Mouse (Mus musculus): ENCODE data around the gene Rhbdf2. TPM values are rescaled to one million over a fixed set of nuclear protein-coding genes. Genes with fewer than 3 reads are reported as not detected.
A peak's percentile ranks its signal among the peaks of the same experiment; 100 is the strongest.
"Not testable (repeated sequence)": the region's sequence is repeated elsewhere in the genome, so short reads cannot be mapped to it uniquely, and the experiment has no call there.

Rhbdf2 gene
- polyA plus RNA-seq, 1 experiment from 2014 or later = 3.9 TPM

- WGBS = 3% methylated on average over 45 of the region's 45 CpGs
- Histone ChIP-seq H3K9me3 (ENCODE audit: control insufficient read depth, low read length) (no peaks in the 10 kb centered on the region), H3K9ac (ENCODE audit: low read length) (peak overlapping the region; percentile 94), H3K36me3 (ENCODE audit: control insufficient read depth, insufficient read depth, low read length) (peaks cover 23% of the 10 kb centered on the region; the same call in 1 of the 2 replicates), H3K4me1 (ENCODE audit: control insufficient read depth, insufficient read depth, low read length) (peaks cover 11% of the 10 kb centered on the region; the same call in 1 of the 2 replicates), H3K27me3 (ENCODE audit: control insufficient read depth, insufficient read depth, low read length) (no peaks in the 10 kb centered on the region), H3K4me2 (ENCODE audit: low read depth, severe bottlenecking) (peak overlapping the region; percentile 90), H3K4me3 (ENCODE audit: low read depth, low read length) (peak overlapping the region; percentile 82), H3K27ac (replicated peaks; ENCODE audit: low read depth, low read length) (no peak overlapping the region)
- ATAC-seq (ENCODE audit: insufficient number of reproducible peaks, low FRiP score, low TSS enrichment, low read depth) (peak; percentile 88), DNase-seq (ENCODE audit: low spot score) (peak; percentile 98)
Observed at GRCm38 (mm10) chr11:116671112-116671844, 44.5 kb upstream of the Rhbdf2 start.

GRCm38 (mm10) chr11:116670386-116670785 is 43.6 kb upstream of the Rhbdf2 start:
- Histone ChIP-seq H3K4me3 (ENCODE audit: low read depth, low read length) (no peak overlapping the region; the same call in 1 of the 2 replicates), H3K27ac (replicated peaks; ENCODE audit: low read depth, low read length) (no peak overlapping the region), H3K9ac (ENCODE audit: low read length) (no peak overlapping the region), H3K36me3 (ENCODE audit: control insufficient read depth, insufficient read depth, low read length) (peaks cover 18% of the 10 kb centered on the region; the same call in 1 of the 2 replicates), H3K27me3 (ENCODE audit: control insufficient read depth, insufficient read depth, low read length) (no peaks in the 10 kb centered on the region), H3K4me1 (ENCODE audit: control insufficient read depth, insufficient read depth, low read length) (peaks cover 11% of the 10 kb centered on the region; the same call in 1 of the 2 replicates), H3K9me3 (ENCODE audit: control insufficient read depth, low read length) (no peaks in the 10 kb centered on the region), H3K4me2 (ENCODE audit: low read depth, severe bottlenecking) (0 out of 2 replicates have a peak overlapping the region, but pooled peaks have one; percentile 13)
- 83% methylated on average over 7 of the region's 7 CpGs for WGBS
- DNase-seq (ENCODE audit: low spot score) (no peak), ATAC-seq (ENCODE audit: insufficient number of reproducible peaks, low FRiP score, low TSS enrichment, low read depth) (no peak)

DNA sequence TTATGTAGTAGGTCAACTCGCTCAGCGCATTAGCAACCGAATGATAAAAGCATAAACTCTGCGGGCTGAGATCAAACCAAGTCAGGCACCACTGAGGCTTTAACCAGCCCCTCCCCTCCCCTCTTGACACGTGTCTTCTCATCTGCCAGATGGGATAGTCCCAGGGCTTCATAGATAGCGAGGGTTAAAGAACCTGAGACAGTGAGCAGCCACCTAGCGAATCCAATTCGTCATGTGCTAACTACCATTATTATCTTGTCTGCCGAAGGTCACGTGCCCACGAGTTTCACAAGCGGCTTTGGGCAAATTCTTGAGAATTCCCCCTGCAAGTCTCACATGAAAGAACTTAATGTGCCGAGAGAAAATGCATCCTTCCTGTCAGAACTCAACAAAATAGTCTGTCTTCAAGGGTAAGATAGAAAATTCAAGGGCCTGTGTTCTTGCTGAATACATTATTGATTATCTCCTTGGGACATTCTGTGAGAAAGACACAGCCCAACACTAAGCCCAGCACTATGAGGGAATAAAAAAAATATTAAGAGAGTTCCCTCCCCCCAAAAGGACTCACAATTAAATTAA is 43.1 kb upstream of the Rhbdf2 start:
- Histone ChIP-seq H3K27me3 (ENCODE audit: control insufficient read depth, insufficient read depth, low read length) (no peaks in the 10 kb centered on the region), H3K9me3 (ENCODE audit: control insufficient read depth, low read length) (no peaks in the 10 kb centered on the region), H3K36me3 (ENCODE audit: control insufficient read depth, insufficient read depth, low read length) (peaks cover 14% of the 10 kb centered on the region; the same call in 1 of the 2 replicates), H3K9ac (ENCODE audit: low read length) (no peak overlapping the region), H3K4me1 (ENCODE audit: control insufficient read depth, insufficient read depth, low read length) (peaks cover 11% of the 10 kb centered on the region; the same call in 1 of the 2 replicates), H3K4me2 (ENCODE audit: low read depth, severe bottlenecking) (no peak overlapping the region), H3K4me3 (ENCODE audit: low read depth, low read length) (no peak overlapping the region), H3K27ac (replicated peaks; ENCODE audit: low read depth, low read length) (no peak overlapping the region)
- DNase-seq (ENCODE audit: low spot score) (no peak), ATAC-seq (ENCODE audit: insufficient number of reproducible peaks, low FRiP score, low TSS enrichment, low read depth) (no peak)
- 49% methylated on average over 13 of the region's 13 CpGs for WGBS

DNA sequence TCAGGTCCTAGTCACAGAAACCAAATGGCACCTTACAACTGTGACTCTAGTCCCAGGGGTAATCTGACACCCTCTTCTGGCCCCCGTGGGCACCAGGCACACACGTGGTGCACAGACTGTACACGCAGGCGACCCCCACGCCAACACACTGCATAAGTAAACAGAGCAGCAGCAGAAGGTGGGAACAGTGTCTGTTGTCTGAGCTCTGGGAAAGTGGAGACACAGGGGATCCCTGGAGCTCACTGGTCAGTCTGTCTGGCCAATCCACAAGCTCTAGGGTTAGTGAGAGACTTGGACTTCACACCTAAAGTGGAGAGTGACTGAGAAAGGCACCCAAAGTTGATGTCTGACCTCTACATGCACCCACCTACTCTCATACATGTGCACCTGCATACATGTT is 42.5 kb upstream of the Rhbdf2 start:
- Histone ChIP-seq H3K4me2 (ENCODE audit: low read depth, severe bottlenecking) (no peak overlapping the region), H3K9ac (ENCODE audit: low read length) (no peak overlapping the region), H3K36me3 (ENCODE audit: control insufficient read depth, insufficient read depth, low read length) (peaks cover 11% of the 10 kb centered on the region; the same call in 1 of the 2 replicates), H3K4me3 (ENCODE audit: low read depth, low read length) (no peak overlapping the region), H3K27ac (replicated peaks; ENCODE audit: low read depth, low read length) (no peak overlapping the region), H3K9me3 (ENCODE audit: control insufficient read depth, low read length) (no peaks in the 10 kb centered on the region), H3K4me1 (ENCODE audit: control insufficient read depth, insufficient read depth, low read length) (peaks cover 11% of the 10 kb centered on the region; the same call in 1 of the 2 replicates), H3K27me3 (ENCODE audit: control insufficient read depth, insufficient read depth, low read length) (no peaks in the 10 kb centered on the region)
- ATAC-seq (ENCODE audit: insufficient number of reproducible peaks, low FRiP score, low TSS enrichment, low read depth) (no peak), DNase-seq (ENCODE audit: low spot score) (no peak)
- WGBS = 19% methylated on average over 5 of the region's 5 CpGs

DNA sequence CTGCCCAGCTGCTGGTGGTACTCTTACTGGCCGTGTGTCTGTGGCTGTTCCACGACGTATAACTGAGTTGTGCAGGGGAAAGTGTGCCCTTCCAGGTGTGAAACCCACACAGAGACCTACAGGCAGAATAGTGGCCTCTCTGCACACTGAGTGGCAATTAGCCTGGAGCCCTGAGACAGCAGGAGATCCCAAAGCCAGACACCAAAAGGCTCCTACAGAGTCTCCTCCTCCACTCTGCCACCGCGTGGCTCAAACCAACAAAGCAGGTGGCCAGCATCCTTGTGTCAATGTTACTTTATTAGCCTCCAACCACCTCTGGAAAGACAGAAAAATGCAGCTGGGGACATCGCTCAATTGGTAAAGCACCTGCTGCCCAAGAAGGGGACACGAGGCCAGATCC is 42.0 kb upstream of the Rhbdf2 start:
- Histone ChIP-seq H3K4me2 (ENCODE audit: low read depth, severe bottlenecking) (no peak overlapping the region), H3K36me3 (ENCODE audit: control insufficient read depth, insufficient read depth, low read length) (peaks cover 7% of the 10 kb centered on the region; the same call in 1 of the 2 replicates), H3K4me3 (ENCODE audit: low read depth, low read length) (no peak overlapping the region), H3K9ac (ENCODE audit: low read length) (no peak overlapping the region), H3K9me3 (ENCODE audit: control insufficient read depth, low read length) (no peaks in the 10 kb centered on the region), H3K4me1 (ENCODE audit: control insufficient read depth, insufficient read depth, low read length) (peaks cover 15% of the 10 kb centered on the region), H3K27ac (replicated peaks; ENCODE audit: low read depth, low read length) (no peak overlapping the region), H3K27me3 (ENCODE audit: control insufficient read depth, insufficient read depth, low read length) (no peaks in the 10 kb centered on the region)
- peak; percentile 52 for DNase-seq (ENCODE audit: low spot score)
- 33% methylated on average over 7 of the region's 7 CpGs for WGBS
- no peak for ATAC-seq (ENCODE audit: insufficient number of reproducible peaks, low FRiP score, low TSS enrichment, low read depth)

GRCm38 (mm10) chr11:116668381-116668825 is 41.6 kb upstream of the Rhbdf2 start:
- H3K27me3 ChIP-seq (ENCODE audit: control insufficient read depth, insufficient read depth, low read length) = no peaks in the 10 kb centered on the region
- H3K4me1 ChIP-seq (ENCODE audit: control insufficient read depth, insufficient read depth, low read length) = peaks cover 15% of the 10 kb centered on the region
- H3K9ac ChIP-seq (ENCODE audit: low read length) = no peak overlapping the region
- H3K4me2 ChIP-seq (ENCODE audit: low read depth, severe bottlenecking) = no peak overlapping the region
- no peaks in the 10 kb centered on the region for H3K9me3 ChIP-seq (ENCODE audit: control insufficient read depth, low read length)
- WGBS = 83% methylated on average over 10 of the region's 10 CpGs
- DNase-seq (ENCODE audit: low spot score) = no peak
- H3K27ac ChIP-seq (replicated peaks; ENCODE audit: low read depth, low read length) = no peak overlapping the region
- H3K4me3 ChIP-seq (ENCODE audit: low read depth, low read length) = no peak overlapping the region
- ATAC-seq (ENCODE audit: insufficient number of reproducible peaks, low FRiP score, low TSS enrichment, low read depth) = no peak
- peaks cover 2% of the 10 kb centered on the region; the same call in 1 of the 2 replicates for H3K36me3 ChIP-seq (ENCODE audit: control insufficient read depth, insufficient read depth, low read length)

DNA sequence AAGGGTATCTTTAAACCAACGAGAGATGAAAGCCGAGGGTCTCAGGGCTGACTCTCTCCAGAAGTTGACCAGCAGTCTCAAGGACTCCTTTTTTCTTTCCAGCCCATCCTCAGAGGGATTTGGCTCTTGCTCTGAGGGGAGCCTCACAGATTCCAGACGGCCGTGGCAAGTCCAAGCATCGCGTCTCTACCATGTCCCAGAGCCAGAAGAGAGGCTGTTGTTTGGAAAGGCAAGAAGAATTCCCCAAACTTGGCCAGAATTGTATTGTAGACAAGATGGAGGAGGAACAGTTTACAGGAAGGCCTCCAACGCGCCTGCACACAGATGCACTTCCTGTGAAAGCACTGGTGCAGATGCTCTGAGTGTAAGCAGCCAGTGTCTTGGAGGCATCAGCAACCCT is 41.1 kb upstream of the Rhbdf2 start:
- Histone ChIP-seq H3K36me3 (ENCODE audit: control insufficient read depth, insufficient read depth, low read length) (no peaks in the 10 kb centered on the region), H3K4me1 (ENCODE audit: control insufficient read depth, insufficient read depth, low read length) (peaks cover 15% of the 10 kb centered on the region), H3K27me3 (ENCODE audit: control insufficient read depth, insufficient read depth, low read length) (no peaks in the 10 kb centered on the region), H3K9ac (ENCODE audit: low read length) (no peak overlapping the region), H3K4me3 (ENCODE audit: low read depth, low read length) (no peak overlapping the region), H3K27ac (replicated peaks; ENCODE audit: low read depth, low read length) (no peak overlapping the region), H3K9me3 (ENCODE audit: control insufficient read depth, low read length) (no peaks in the 10 kb centered on the region), H3K4me2 (ENCODE audit: low read depth, severe bottlenecking) (no peak overlapping the region)
- ATAC-seq (ENCODE audit: insufficient number of reproducible peaks, low FRiP score, low TSS enrichment, low read depth) (no peak), DNase-seq (ENCODE audit: low spot score) (no peak)
- 84% methylated on average over 8 of the region's 8 CpGs for WGBS

DNA sequence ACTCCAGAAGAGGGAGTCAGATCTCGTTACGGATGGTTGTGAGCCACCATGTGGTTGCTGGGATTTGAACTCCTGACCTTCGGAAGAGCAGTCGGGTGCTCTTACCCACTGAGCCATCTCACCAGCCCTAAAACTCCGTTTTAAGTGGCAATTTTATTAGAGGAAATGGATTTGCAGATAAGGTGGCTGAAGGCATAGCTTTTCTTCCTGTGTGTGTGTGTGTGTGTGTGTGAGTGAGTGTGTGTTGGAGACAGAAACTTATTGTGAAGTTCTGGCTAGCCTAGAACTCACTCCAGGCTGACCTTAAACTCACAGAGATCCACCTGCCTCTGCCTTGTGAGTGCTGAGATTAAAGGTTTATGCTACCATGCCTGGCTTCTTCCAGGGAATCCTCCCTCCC is 40.2 kb upstream of the Rhbdf2 start:
- DNase-seq (ENCODE audit: low spot score); H3K4me2 ChIP-seq (ENCODE audit: low read depth, severe bottlenecking); H3K27ac ChIP-seq (replicated peaks; ENCODE audit: low read depth, low read length); H3K9ac ChIP-seq (ENCODE audit: low read length); H3K27me3 ChIP-seq (ENCODE audit: control insufficient read depth, insufficient read depth, low read length); ATAC-seq (ENCODE audit: insufficient number of reproducible peaks, low FRiP score, low TSS enrichment, low read depth); H3K4me3 ChIP-seq (ENCODE audit: low read depth, low read length); H3K9me3 ChIP-seq (ENCODE audit: control insufficient read depth, low read length); H3K36me3 ChIP-seq (ENCODE audit: control insufficient read depth, insufficient read depth, low read length): not testable (repeated sequence)
- 82% methylated on average over 3 of the region's 5 CpGs for WGBS
- H3K4me1 ChIP-seq (ENCODE audit: control insufficient read depth, insufficient read depth, low read length) = peaks cover 11% of the 10 kb centered on the region

Data from limb, embryonic 11.5 days (tissue).